Mouse (Mus musculus): ENCODE measurements around the gene Cdk6. TPM values are rescaled to one million over a fixed set of nuclear protein-coding genes. Genes with fewer than 3 reads are reported as not detected.
"Not testable (repeated sequence)": the region's sequence is repeated elsewhere in the genome, so short reads cannot be mapped to it uniquely, and the experiment has no call there.

Gene Cdk6
- polyA plus RNA-seq, 1 experiment from 2014 or later: 51.2 TPM

GRCm38 (mm10) chr5:3407926-3408325 lies 66.6 kb downstream of the Cdk6 start:
- no peak overlapping the region for H3K27ac ChIP-seq (ENCODE audit: low read depth, low read length)
- H3K9me3 ChIP-seq (ENCODE audit: control insufficient read depth, low read length): no peaks in the 10 kb centered on the region
- H3K36me3 ChIP-seq (ENCODE audit: control insufficient read depth, insufficient read depth, low read length): no peaks in the 10 kb centered on the region
- no peak overlapping the region for H3K4me3 ChIP-seq (ENCODE audit: low read depth, low read length)
- DNase-seq (ENCODE audit: low spot score) (no peak), ATAC-seq (replicated peaks; ENCODE audit: low FRiP score) (no peak)
- no peak overlapping the region for H3K4me2 ChIP-seq
- WGBS: 88% methylated on average over 9 of the region's 9 CpGs
- H3K4me1 ChIP-seq (replicated peaks; ENCODE audit: control insufficient read depth, insufficient read depth, low read length): no peaks in the 10 kb centered on the region
- H3K9ac ChIP-seq (ENCODE audit: low read depth, low read length): no peak overlapping the region
- H3K27me3 ChIP-seq (replicated peaks; ENCODE audit: control insufficient read depth, insufficient read depth, low read length): no peaks in the 10 kb centered on the region

- H3K4me1 ChIP-seq (replicated peaks; ENCODE audit: control insufficient read depth, insufficient read depth, low read length): not testable (repeated sequence)
- ATAC-seq (replicated peaks; ENCODE audit: low FRiP score): peak; percentile 53; the same call in 1 of the 2 replicates
- WGBS: 68% methylated on average over 1 of the region's 1 CpGs
Measured at GRCm38 (mm10) chr5:3418183-3418582, 76.9 kb downstream of the Cdk6 start.

GRCm38 (mm10) chr5:3420094-3420831 lies 79.0 kb downstream of the Cdk6 start:
- Histone ChIP-seq H3K4me1 (replicated peaks; ENCODE audit: control insufficient read depth, insufficient read depth, low read length) (no peaks in the 10 kb centered on the region), H3K4me3 (ENCODE audit: low read depth, low read length) (no peak overlapping the region), H3K36me3 (ENCODE audit: control insufficient read depth, insufficient read depth, low read length) (no peaks in the 10 kb centered on the region), H3K27ac (ENCODE audit: low read depth, low read length) (no peak overlapping the region), H3K9me3 (ENCODE audit: control insufficient read depth, low read length) (no peaks in the 10 kb centered on the region), H3K9ac (ENCODE audit: low read depth, low read length) (no peak overlapping the region), H3K4me2 (no peak overlapping the region), H3K27me3 (replicated peaks; ENCODE audit: control insufficient read depth, insufficient read depth, low read length) (no peaks in the 10 kb centered on the region)
- ATAC-seq (replicated peaks; ENCODE audit: low FRiP score) (no peak), DNase-seq (ENCODE audit: low spot score) (no peak)
- WGBS: 79% methylated on average over 10 of the region's 10 CpGs

More at GRCm38 (mm10) chr5:3418183-3418582, 76.9 kb downstream of the Cdk6 start:
- not testable (repeated sequence) for H3K27ac ChIP-seq (ENCODE audit: low read depth, low read length); H3K27me3 ChIP-seq (replicated peaks; ENCODE audit: control insufficient read depth, insufficient read depth, low read length); H3K4me3 ChIP-seq (ENCODE audit: low read depth, low read length); H3K36me3 ChIP-seq (ENCODE audit: control insufficient read depth, insufficient read depth, low read length); H3K9ac ChIP-seq (ENCODE audit: low read depth, low read length); H3K9me3 ChIP-seq (ENCODE audit: control insufficient read depth, low read length); DNase-seq (ENCODE audit: low spot score); H3K4me2 ChIP-seq

GRCm38 (mm10) chr5:3420832-3421228 lies 79.5 kb downstream of the Cdk6 start:
- Histone ChIP-seq H3K4me3 (ENCODE audit: low read depth, low read length) (no peak overlapping the region), H3K27me3 (replicated peaks; ENCODE audit: control insufficient read depth, insufficient read depth, low read length) (no peaks in the 10 kb centered on the region), H3K4me2 (no peak overlapping the region), H3K4me1 (replicated peaks; ENCODE audit: control insufficient read depth, insufficient read depth, low read length) (no peaks in the 10 kb centered on the region), H3K36me3 (ENCODE audit: control insufficient read depth, insufficient read depth, low read length) (no peaks in the 10 kb centered on the region), H3K9me3 (ENCODE audit: control insufficient read depth, low read length) (no peaks in the 10 kb centered on the region), H3K9ac (ENCODE audit: low read depth, low read length) (no peak overlapping the region), H3K27ac (ENCODE audit: low read depth, low read length) (no peak overlapping the region)
- no peak for DNase-seq (ENCODE audit: low spot score)
- ATAC-seq (replicated peaks; ENCODE audit: low FRiP score): no peak; the same call in 1 of the 2 replicates
- 77% methylated on average over 3 of the region's 3 CpGs for WGBS

GRCm38 (mm10) chr5:3433131-3433700 lies 91.9 kb downstream of the Cdk6 start:
- not testable (repeated sequence) for H3K4me3 ChIP-seq (ENCODE audit: low read depth, low read length); H3K36me3 ChIP-seq (ENCODE audit: control insufficient read depth, insufficient read depth, low read length); H3K9me3 ChIP-seq (ENCODE audit: control insufficient read depth, low read length); DNase-seq (ENCODE audit: low spot score); H3K4me1 ChIP-seq (replicated peaks; ENCODE audit: control insufficient read depth, insufficient read depth, low read length); H3K4me2 ChIP-seq; H3K9ac ChIP-seq (ENCODE audit: low read depth, low read length); ATAC-seq (replicated peaks; ENCODE audit: low FRiP score); H3K27ac ChIP-seq (ENCODE audit: low read depth, low read length); H3K27me3 ChIP-seq (replicated peaks; ENCODE audit: control insufficient read depth, insufficient read depth, low read length)
- 92% methylated on average over 18 of the region's 20 CpGs for WGBS

- H3K4me1 ChIP-seq (replicated peaks; ENCODE audit: control insufficient read depth, insufficient read depth, low read length); DNase-seq (ENCODE audit: low spot score); H3K9ac ChIP-seq (ENCODE audit: low read depth, low read length); H3K4me3 ChIP-seq (ENCODE audit: low read depth, low read length); ATAC-seq (replicated peaks; ENCODE audit: low FRiP score); H3K9me3 ChIP-seq (ENCODE audit: control insufficient read depth, low read length); H3K4me2 ChIP-seq; H3K27me3 ChIP-seq (replicated peaks; ENCODE audit: control insufficient read depth, insufficient read depth, low read length); H3K27ac ChIP-seq (ENCODE audit: low read depth, low read length); H3K36me3 ChIP-seq (ENCODE audit: control insufficient read depth, insufficient read depth, low read length): not testable (repeated sequence)
- 94% methylated on average over 5 of the region's 5 CpGs for WGBS
Measured at GRCm38 (mm10) chr5:3434105-3434504, 92.8 kb downstream of the Cdk6 start.

GRCm38 (mm10) chr5:3438453-3439003 lies 97.2 kb downstream of the Cdk6 start:
- ATAC-seq (replicated peaks; ENCODE audit: low FRiP score); DNase-seq (ENCODE audit: low spot score); H3K4me3 ChIP-seq (ENCODE audit: low read depth, low read length); H3K27me3 ChIP-seq (replicated peaks; ENCODE audit: control insufficient read depth, insufficient read depth, low read length); H3K4me2 ChIP-seq; H3K36me3 ChIP-seq (ENCODE audit: control insufficient read depth, insufficient read depth, low read length); H3K4me1 ChIP-seq (replicated peaks; ENCODE audit: control insufficient read depth, insufficient read depth, low read length); H3K9me3 ChIP-seq (ENCODE audit: control insufficient read depth, low read length); H3K27ac ChIP-seq (ENCODE audit: low read depth, low read length); H3K9ac ChIP-seq (ENCODE audit: low read depth, low read length): not testable (repeated sequence)
- 84% methylated on average over 9 of the region's 9 CpGs for WGBS

- H3K9ac ChIP-seq (ENCODE audit: low read depth, low read length); H3K4me3 ChIP-seq (ENCODE audit: low read depth, low read length); H3K27ac ChIP-seq (ENCODE audit: low read depth, low read length); H3K4me2 ChIP-seq; H3K4me1 ChIP-seq (replicated peaks; ENCODE audit: control insufficient read depth, insufficient read depth, low read length); H3K27me3 ChIP-seq (replicated peaks; ENCODE audit: control insufficient read depth, insufficient read depth, low read length); DNase-seq (ENCODE audit: low spot score); ATAC-seq (replicated peaks; ENCODE audit: low FRiP score); H3K36me3 ChIP-seq (ENCODE audit: control insufficient read depth, insufficient read depth, low read length); H3K9me3 ChIP-seq (ENCODE audit: control insufficient read depth, low read length): not testable (repeated sequence)
- WGBS: 81% methylated on average over 6 of the region's 6 CpGs
Measured at GRCm38 (mm10) chr5:3439386-3439785, 98.1 kb downstream of the Cdk6 start.

- H3K27ac ChIP-seq (ENCODE audit: low read depth, low read length): not testable (repeated sequence)
Measured at GRCm38 (mm10) chr5:3442524-3442923, 101.2 kb downstream of the Cdk6 start.

More at GRCm38 (mm10) chr5:3442524-3442923, 101.2 kb downstream of the Cdk6 start:
- not testable (repeated sequence) for H3K9ac ChIP-seq (ENCODE audit: low read depth, low read length); H3K27me3 ChIP-seq (replicated peaks; ENCODE audit: control insufficient read depth, insufficient read depth, low read length); ATAC-seq (replicated peaks; ENCODE audit: low FRiP score); H3K4me2 ChIP-seq; H3K4me1 ChIP-seq (replicated peaks; ENCODE audit: control insufficient read depth, insufficient read depth, low read length); DNase-seq (ENCODE audit: low spot score); H3K4me3 ChIP-seq (ENCODE audit: low read depth, low read length); H3K9me3 ChIP-seq (ENCODE audit: control insufficient read depth, low read length); H3K36me3 ChIP-seq (ENCODE audit: control insufficient read depth, insufficient read depth, low read length)
- WGBS: 74% methylated on average over 3 of the region's 3 CpGs

Measured in liver, embryonic 11.5 days (tissue).